Mouse (Mus musculus): ENCODE measurements around the gene Nipa1.

Nipa1 gene

DNA sequence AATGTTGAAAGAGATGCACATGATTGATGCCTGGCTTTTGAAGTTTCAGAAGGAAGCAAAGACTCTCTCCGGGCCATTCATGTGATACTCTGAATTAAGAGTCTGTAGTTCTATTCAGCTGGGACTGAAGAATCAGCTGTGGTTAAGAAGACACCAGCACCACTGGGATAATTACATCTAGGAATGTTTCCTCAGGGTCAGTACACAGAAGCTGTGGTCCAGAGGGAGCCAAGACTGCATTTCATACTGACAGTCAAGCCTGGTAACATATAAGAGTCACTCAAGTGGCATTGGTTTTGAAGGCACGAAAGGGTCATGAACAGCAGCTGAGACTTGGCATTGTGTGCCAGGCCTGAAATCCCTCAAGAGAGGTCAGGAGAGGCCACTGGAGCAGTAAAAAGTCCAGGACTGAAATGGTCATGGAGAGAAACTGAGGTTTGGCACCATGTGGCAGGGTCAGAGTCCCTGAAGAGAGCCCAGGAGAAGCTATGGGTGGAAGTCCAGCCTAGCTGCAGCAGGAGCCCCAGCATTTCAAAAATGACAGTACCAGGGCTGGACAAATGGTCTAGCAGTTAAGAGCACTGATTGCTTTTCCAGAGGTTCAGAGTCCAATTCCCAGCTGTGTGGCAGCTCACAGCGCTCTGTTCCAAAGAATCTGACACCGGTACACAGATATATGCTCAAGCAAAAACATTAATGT lies 9.3 kb downstream of the Nipa1 start:
- no peak for DNase-seq (ENCODE audit: extremely low read depth, insufficient read length, low spot score)

DNA sequence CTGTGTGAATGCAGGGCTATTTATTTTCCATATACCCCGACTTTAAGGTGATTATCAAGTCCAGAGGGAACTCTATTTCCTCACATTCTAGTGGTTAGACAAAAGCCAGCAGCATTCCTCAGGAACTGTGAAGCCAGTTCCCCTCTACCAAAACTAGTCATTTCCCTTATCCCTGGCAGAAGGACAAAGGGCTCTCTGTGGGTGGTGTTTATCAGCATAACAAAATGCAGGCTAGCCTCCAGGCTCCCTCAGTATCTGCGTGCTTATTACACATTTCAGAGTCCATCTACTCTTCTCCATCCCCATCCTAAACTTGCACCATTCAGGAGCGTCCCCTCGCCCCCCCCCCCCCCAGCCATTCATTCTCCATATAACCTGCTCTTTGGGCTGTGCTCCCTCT lies 20.8 kb downstream of the Nipa1 start:
- no peak for DNase-seq (ENCODE audit: extremely low read depth, insufficient read length, low spot score)

DNA sequence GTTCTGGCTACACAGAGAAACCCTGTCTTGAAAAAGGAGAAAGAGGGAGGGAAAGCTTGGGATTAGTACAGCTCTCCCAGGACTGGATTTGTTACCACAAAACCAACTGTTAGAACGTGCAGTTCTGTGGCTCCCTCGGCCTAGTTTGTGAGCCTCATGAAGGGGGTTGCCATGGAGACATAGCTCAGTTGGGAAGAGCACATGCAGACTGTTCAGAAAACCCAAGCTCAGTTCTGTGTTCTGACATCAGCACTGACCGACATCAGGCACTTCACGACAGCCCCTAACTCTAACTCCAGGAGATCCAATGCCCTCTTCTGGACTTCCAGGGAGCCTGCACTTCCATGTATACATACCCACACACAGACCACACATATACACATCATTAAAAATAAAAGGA lies 24.7 kb downstream of the Nipa1 start:
- DNase-seq (ENCODE audit: extremely low read depth, insufficient read length, low spot score), result no peak

- no peak for DNase-seq (ENCODE audit: extremely low read depth, insufficient read length, low spot score)
Observed at GRCm38 (mm10) chr7:55991858-55992257, 27.9 kb downstream of the Nipa1 start.

DNA sequence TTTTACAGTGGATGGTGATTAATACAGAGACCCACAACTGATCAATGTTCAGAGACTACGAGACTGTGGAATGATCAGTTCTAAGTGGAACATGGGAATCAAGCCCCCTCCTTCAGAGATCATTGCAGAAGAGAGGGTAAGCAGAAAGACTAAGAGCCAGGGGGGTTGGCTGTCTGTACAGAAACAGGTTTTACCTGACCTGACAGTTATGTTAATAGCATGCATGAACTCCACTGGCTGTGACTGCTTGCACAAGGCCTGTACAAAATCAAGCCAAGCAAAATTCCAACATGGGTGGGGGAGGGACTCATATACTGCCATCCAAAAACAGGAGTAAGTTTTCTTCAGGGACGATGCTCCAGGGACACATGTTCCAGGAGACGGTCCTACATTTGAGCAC lies 28.6 kb downstream of the Nipa1 start:
- no peak for DNase-seq (ENCODE audit: extremely low read depth, insufficient read length, low spot score)

GRCm38 (mm10) chr7:55986526-55987214 lies 33.1 kb downstream of the Nipa1 start:
- peak; percentile 14 for DNase-seq (ENCODE audit: extremely low read depth, insufficient read length, low spot score)

DNA sequence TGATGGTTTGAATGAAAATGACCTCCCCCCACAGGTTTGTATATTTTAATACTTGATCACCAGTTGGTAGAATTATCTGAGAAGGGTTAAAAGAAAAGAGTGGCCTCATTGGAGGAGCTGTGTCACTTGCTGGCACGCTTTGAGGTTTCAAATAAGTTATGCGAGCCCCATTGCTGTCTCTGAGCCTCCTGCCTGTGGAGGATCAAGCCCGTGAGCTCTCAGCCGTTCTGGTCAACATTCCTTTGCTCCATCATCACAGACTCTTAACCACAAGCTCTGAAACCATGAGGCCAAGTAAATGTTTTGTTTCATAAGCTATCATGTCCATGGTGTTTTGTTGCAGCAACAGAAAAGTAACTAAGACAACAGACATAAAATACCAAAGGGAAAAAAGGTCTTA lies 35.0 kb downstream of the Nipa1 start:
- peak; percentile 14 for DNase-seq (ENCODE audit: extremely low read depth, insufficient read length, low spot score)

DNA sequence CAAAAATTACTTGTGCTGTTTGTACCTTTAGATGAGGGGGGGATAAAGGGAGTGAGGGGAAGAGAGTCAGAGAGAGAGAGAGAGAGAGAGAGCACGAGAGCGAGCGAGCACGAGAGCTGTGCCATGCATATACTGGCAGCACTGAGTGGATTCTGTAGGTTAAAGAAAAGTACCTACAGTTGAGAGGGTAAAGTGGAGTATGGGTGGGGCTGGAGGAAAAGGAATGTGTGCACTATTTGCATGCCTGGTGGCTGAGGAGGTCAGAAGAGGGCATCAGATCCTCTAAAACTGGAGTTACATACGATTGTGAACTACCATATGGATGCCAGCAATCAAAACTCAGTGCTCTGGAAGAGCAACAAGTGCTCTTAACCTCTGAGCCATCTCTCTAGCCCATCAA lies 36.6 kb downstream of the Nipa1 start:
- no peak for DNase-seq (ENCODE audit: extremely low read depth, insufficient read length, low spot score)

DNA sequence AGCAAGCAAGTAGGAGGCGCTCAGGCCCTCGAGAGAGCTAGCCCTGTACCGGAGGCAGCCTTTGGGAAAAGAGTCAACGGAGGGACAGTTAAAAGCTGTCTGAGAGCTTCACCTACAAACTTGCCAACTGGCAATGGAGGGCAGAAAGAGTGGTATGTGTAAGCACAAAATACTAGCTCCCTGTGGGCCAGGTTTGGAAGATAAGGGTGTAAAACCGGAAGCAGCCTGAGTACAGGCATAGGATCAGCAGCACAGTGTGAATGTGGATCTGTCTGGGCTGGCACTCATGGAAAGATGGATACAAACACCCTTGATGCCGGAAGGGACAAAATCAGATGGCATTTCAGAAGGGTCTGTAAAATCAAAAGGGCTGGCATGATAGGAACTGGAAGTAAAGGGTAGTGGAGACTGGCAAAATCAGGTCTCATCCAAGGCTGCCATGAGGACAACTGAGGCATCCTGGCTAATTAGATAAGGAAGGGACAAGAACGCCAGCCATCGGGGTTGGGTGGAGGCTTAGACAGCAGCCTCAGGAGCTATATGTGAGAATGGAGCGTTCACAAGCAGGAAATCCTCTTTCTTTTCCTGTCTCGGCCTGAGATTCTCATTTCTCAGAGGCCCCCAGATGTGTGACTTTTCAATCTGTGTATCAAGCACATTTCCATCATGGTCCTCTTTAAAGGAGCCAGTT lies 37.6 kb downstream of the Nipa1 start:
- DNase-seq (ENCODE audit: extremely low read depth, insufficient read length, low spot score), result no peak

DNA sequence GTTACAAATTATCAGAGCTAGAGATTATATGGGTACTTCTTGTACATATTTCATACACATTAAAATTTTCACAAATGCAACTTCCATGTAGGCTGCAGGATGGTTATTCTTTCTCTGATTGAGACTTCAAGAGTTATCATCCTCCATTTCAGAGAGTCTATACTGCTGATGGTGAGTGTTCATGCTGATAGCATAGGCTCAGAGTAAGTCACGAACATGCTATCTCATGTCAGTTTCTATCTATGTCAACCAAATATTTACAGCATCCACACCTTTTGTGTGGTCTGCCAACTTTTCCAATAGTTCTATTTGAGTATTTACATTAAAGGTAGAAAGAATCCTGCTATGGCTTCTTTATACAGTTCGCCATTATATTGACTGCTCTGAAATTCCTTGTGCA lies 38.2 kb downstream of the Nipa1 start:
- DNase-seq (ENCODE audit: extremely low read depth, insufficient read length, low spot score), result no peak

GRCm38 (mm10) chr7:55974429-55974828 lies 45.3 kb downstream of the Nipa1 start:
- DNase-seq (ENCODE audit: extremely low read depth, insufficient read length, low spot score), result no peak

DNA sequence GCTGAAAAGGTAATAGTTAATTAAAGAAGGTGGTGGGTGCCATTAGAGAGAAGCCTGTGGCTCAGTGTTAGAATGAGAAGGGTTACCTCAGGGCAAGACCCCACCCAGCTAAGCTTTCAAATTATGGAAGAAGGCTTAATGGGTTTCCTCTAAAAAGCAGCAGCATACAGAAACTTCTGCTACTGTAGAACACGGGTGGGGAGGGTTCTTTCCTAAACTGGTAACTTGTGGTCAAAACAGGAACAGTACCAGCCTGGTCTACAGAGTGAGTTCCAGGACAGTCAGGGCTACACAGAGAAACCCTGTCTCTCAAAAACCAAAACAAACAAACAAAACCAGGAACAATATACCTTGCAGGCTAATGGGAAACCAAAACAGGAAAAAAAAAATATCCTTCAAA lies 50.3 kb downstream of the Nipa1 start:
- no peak for DNase-seq (ENCODE audit: extremely low read depth, insufficient read length, low spot score)

DNA sequence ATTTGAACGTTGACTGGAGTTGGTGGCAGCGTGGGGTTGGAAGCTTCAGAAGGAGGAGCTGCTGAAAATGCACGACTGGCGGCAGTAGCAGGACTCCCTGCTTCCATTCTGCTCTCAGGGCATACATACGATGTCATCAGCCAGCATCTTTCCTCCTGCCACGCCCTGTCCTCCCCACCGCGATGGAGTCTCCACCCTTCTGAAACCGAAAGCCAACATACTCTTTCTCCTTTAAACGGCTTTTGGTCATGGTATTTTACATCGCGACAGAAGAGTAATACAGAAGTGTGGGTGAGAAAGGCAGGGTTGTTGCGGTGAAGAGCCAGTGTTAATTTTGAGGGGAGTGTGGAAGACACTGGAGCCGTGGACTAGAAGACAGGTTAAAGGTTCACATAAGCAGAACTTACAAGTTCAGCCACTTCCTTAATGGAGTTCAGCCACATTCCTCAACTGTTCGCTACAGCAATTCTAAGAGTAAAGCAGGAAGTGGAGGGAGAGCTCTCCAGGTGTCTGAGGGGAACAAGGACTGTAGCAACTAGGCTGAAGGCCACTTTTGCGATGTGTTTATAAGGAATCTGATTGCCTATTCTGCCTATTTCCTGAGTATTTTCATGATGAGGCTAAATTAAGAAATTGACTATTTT lies 51.4 kb downstream of the Nipa1 start:
- no peak for DNase-seq (ENCODE audit: extremely low read depth, insufficient read length, low spot score)

DNA sequence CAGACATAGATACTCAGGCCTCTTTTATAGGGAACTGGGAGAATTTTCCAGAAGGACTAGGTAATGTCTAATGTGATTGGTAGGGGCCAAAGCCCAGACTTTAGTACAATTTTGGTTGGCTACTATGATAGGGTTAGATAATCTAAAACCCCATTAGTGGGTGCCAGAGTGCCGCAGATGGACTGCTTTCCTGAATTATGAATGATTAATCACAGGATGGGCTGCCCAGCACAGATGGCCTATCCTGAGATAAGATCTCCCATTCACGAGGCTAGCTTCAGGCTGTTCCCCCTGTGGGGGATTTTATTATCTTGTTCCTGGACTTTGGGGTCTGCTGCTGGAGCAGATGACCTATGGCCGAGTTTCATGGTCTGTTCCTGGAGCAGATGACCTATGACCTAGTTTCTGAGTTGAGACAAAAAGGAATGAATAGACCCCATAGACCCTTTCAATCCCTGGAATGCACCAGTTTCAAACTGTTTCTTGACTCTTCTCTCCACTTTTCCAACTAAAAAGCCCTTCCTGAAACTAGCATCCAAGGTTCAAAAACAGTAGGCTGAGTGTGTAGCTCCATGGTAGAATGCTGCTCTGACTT lies 52.8 kb downstream of the Nipa1 start:
- DNase-seq (ENCODE audit: extremely low read depth, insufficient read length, low spot score), result no peak

- DNase-seq (ENCODE audit: extremely low read depth, insufficient read length, low spot score), result peak; percentile 94
Observed at GRCm38 (mm10) chr7:55962004-55962908, 57.5 kb downstream of the Nipa1 start, which contains the start of gene Nipa2. Gene Nipa2 (minus strand): TSS chr7:55962476.

DNA sequence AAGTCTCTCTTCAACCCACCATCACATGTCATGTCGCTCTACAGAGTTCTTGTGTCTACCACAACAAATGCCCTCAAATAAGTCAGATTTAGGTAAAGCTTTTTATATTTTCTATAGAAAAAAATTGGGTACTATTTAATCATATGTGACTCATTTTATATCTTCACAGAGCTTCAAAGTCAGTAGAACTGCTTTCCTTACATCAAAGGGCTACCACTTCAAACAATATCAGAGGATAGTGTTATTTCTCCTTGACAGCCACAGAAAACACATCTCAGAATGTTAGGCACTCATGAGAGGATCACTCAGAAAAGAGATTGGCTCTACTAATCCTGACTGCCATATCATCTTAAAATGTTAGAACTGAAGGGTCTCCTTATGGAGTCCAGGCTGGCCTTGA lies 59.2 kb downstream of the Nipa1 start:
- DNase-seq (ENCODE audit: extremely low read depth, insufficient read length, low spot score), result no peak

GRCm38 (mm10) chr7:55959801-55960200 lies 60.0 kb downstream of the Nipa1 start:
- no peak for DNase-seq (ENCODE audit: extremely low read depth, insufficient read length, low spot score)

DNA sequence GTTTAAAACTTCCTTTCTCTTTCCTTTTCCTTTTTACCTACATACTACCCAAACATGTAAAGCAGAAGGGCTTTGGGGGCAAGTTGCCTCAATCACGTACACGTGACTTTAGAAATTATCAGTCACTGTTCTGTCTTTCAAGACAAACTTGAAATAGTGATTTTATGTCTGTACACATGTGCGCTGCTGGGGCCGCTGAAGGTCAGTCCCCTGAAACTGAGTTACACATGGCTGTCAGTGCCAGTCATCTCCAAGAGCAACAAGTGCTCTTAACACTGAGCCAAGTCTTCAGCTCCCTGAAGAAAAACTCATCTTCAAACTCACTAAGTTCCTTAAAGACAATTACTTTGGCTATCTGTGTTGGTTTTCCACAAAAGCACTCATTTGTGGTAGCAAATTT lies 61.8 kb downstream of the Nipa1 start:
- no peak for DNase-seq (ENCODE audit: extremely low read depth, insufficient read length, low spot score)

DNA sequence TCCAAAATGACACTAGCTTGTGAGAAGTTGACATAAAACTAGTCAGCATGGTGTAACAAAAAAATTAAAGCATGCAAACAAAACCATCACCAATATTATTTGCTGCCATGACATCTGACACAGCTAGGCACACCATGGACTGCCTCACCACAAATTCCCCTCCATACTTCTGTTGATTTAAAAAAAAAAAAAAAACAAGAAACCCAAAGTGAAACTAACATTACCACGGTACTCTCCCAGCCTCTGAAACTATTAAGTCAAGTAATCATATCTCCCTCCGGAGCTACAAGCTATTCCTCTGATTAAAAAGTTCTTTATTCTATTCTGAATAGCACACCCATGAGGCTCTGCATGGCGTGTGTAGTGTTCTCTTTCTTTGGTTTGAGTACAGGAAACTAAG lies 62.6 kb downstream of the Nipa1 start:
- no peak for DNase-seq (ENCODE audit: extremely low read depth, insufficient read length, low spot score)

GRCm38 (mm10) chr7:55956054-55956453 lies 63.7 kb downstream of the Nipa1 start:
- no peak for DNase-seq (ENCODE audit: extremely low read depth, insufficient read length, low spot score)
